Mouse (Mus musculus) hematopoietic stem cell, adult 5-6 weeks (primary cell): ENCODE data around the gene Bclaf1. TPM values are rescaled to one million over a fixed set of nuclear protein-coding genes. Genes with fewer than 3 reads are reported as not detected.

Experiments
- ATAC-seq, 2 experiments: fragments of 125-278 bp in 1 of 2; replicated peaks in 1 of 2; 2 replicates each; pipeline ENCODE4 v1.8.0; 2016 to 2017; ENCODE audit warnings: inconsistent platforms in 2 of 2, mild to moderate bottlenecking in 2 of 2, moderate number of reproducible peaks in 2 of 2, low read depth in 1 of 2, moderate TSS enrichment in 1 of 2; ENCODE audit not compliant: low FRiP score in 2 of 2, poor library complexity in 2 of 2, severe bottlenecking in 2 of 2, insufficient read depth in 1 of 2, low TSS enrichment in 1 of 2
- total RNA-seq: library from RNA; stranded (forward); fragments of 172-1452, 232-1000 nt; gene quantifications from 2 replicates; pipeline ENCODE4 v1.2.3, GENCODE M21; 2017

Gene Bclaf1
- total RNA-seq, 1 experiment from 2014 or later, result 650 TPM

DNA sequence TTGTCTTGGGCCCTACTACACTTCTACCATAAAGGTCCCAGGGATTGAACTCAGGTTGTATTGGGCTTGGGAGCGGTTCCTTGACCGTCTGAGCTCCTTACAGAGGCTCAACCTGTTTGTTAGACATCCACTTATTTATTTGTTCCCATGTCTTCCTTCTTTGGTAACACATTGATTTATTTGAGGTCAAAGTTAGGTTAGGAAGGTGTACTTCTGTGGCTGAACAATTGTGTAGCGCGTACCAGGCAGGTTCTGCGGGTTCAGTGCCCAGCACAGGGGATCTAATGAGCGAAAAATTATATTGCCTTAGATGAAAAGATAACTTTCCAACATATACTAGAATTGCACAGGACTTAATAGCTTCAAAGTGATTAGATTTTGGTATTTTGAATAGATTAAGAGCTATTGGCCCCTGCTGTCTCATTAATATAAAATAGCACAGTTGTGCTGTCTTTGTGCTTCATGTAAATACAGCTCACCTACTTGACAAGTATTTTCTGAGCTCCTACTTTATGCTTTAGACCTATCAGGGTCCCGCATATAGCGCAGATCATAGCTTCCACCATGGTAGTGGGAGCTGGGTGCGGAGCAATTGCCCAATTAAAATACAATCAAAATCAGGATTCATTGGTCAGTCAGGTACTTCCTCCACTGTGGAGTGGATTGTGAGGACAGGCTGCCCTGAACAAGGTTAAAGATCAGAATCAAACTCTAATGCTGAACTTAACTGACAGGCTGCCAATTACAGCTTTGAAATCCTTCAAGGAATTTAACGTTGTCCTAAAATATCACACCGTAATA is 1.1 kb upstream of the Bclaf1 start:
- ATAC-seq, result no peak; a peak in 1 of 4 replicates

GRCm38 (mm10) chr10:20312736-20313301 is 550 bp downstream of the Bclaf1 start:
- ATAC-seq, result peak; percentile 39 to 42

GRCm38 (mm10) chr10:20313447-20313846 is 1.2 kb downstream of the Bclaf1 start:
- no peak for ATAC-seq

DNA sequence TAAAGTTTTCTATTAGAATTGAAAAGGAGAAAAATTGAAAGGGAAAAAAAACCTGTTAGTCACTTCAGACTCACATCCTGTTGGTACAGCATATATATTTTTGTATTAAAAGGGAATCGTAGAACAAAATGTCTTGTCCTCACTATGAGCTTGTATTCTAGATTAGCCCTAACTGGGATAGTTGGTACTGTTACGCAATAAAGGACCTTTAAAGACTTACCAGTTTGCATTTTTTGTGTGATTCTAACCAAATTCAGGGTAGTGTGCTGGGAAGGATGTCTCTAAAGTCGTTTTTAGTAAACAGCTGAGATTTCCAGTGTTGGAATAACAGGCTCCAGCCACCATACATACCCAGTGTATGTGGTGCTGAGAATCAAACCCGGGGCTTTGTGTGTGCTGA is 1.7 kb downstream of the Bclaf1 start:
- ATAC-seq, result no peak

DNA sequence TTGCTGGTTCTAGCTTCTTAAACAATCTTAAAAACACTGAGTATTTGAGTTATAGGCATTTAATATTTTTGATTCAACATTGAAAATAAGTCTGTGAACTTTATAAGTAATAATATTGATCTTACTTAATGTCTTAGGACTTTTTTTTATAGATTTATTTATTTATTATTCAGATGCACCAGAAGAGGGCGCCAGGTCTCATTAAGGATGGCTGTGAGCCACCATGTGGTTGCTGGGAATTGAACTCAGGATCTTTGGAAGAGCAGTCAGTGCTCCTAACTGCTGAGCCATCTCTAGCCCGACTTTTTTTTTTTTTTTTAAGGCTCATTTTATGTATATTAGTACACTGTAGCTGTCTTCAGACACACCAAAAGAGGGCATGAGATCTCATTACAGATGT is 2.5 kb downstream of the Bclaf1 start:
- ATAC-seq, result no peak

DNA sequence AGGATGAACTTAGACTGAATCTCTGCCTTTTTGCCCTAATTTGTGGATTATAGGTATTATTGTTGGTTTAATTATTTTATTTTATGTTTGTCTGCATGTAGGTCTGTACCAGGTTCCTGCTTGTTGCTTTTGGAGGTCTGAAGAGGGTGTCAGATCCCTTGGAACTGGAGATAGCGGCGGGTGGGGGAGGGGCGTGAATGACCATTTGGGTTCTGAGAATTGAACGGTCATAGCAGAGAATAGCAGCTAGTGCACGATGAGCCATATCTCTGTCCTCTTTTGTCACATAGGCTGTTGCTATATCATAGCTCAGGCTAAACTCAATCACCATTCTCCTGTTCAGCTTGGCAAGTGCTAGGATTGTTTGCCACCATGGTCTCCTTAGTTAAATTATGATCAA is 5.2 kb downstream of the Bclaf1 start:
- ATAC-seq, result no peak

DNA sequence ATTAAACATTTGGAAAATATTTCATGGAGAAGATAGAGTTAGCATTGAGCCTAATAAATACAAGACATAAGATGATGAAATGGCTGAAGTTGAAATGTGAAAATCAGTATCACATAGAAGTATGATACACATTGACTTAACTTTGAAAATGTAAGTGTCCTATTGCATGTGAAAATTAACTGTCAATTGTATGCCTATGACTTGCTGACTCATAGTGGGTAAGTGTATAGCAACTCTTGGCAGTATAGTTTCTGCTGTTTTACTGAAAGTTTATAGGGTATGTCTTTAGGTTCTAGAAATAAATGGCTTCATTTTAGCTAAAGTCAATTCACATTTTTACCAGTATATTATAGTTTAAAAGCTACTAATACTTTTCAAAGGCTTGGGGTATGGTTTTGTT is 14.0 kb downstream of the Bclaf1 start:
- ATAC-seq, result no peak

DNA sequence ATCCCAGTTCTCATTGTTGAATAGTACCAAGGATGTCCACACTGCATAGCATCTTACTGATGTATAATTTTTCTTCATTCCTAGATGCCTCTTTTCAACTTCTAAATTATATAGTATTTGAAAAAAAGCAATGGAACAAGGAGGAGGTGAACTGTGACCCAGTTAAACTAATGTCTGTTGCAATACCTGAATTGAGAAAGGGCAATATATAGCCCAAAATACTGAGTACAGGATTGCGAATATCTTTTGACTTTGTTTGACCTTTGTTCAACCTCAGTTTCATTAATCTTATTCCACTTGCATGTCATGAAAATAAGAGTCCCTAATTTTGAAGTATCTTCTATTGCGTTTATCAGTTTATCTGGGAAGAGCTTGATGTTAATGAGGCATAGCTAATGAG is 19.0 kb downstream of the Bclaf1 start:
- ATAC-seq, result no peak

DNA sequence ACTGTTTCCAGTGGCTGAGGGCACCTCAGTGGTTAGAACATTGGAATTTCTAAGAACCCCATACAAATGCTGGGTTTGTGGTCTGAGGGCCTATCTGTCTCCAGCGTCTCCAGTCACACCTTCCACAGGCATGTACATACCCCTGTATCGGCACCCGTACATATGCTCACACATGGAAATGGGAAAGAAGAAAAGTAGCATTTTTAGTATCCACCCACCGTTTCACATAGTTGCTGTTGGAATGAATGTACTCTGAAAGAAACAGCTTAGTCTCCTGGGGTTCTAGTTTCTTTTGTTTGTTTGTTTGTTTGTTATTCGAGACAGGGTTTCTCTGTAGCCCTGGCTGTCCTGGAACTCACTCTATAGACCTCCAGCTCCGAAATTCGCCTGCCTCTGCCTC is 25.6 kb downstream of the Bclaf1 start:
- ATAC-seq, result no peak

- ATAC-seq, result no peak
Observed at GRCm38 (mm10) chr10:20345736-20346135, 33.5 kb downstream of the Bclaf1 start.

DNA sequence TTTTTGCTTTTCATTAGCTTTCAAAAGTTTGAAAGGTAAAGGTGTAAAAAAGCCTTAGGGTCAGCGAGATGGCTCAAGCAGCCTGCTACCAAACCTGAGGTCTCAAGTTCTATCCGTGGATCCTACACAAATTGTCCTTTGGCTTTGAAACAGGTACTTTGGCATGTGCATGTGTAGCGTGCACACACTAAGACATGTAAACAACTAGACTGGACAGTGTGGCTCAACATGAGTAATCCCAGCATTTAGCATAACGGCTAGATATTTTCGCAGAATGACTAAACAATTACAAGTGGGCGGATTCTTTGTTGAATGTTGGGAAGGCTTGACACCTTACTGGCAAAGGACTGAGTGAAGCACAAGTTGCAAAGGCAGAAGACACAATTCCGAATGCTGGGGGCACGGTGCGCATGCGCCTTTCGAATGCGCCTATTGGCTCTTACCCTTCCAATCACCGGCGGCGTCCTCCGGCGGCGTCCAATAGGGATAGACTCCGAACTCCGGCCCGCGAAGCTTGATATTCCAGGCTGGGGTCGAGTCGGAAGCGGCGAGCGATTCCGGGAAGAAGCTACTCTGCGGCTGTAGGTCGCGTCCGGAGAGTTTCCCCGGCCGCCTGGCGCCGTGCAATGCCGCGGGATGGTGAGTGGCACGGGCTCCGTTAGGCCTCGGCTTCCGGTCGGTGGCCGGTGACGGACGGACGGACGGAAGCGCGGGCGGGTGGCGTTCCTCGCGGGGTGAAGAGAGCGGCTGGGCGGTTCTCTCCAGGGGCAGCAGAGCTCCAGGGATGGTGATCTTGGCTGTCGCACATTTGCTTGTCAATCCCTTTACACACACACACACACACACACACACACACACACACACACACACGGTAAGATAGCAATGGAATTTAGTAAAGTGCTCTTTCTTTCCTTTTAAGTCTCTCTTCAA is 35.3 kb downstream of the Bclaf1 start, which contains the start of gene Mtfr2:
Mtfr2 (plus strand) TSS at position 486 of the 930 bp plus-strand sequence.
- peak; percentile 79 to 90 for ATAC-seq

DNA sequence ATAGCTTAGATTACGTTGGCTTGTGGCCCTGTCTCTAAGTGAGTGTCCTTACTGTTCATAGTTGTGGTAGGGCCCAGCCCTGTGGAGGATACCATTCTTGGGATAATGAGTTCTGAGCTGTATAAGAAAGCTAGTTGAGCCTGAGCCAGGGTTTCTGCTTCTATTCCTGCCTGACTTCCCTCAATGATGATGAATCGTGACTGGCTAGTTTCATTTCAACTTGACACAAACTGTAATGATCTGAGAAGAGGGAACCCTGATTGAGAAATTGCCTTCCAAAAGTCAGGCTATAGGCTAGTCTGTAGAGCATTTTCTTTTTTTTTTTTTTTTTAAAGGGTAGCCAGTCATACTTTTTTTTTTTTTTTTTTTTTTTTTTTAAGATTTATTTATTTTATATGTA is 36.6 kb downstream of the Bclaf1 start:
- 0 out of 4 replicates have a peak, but pooled peaks have one; percentile 11 to 24 for ATAC-seq

- peak; percentile 71 to 79; a peak in 3 of 4 replicates for ATAC-seq
Observed at GRCm38 (mm10) chr10:20361542-20362449, 49.5 kb downstream of the Bclaf1 start.

DNA sequence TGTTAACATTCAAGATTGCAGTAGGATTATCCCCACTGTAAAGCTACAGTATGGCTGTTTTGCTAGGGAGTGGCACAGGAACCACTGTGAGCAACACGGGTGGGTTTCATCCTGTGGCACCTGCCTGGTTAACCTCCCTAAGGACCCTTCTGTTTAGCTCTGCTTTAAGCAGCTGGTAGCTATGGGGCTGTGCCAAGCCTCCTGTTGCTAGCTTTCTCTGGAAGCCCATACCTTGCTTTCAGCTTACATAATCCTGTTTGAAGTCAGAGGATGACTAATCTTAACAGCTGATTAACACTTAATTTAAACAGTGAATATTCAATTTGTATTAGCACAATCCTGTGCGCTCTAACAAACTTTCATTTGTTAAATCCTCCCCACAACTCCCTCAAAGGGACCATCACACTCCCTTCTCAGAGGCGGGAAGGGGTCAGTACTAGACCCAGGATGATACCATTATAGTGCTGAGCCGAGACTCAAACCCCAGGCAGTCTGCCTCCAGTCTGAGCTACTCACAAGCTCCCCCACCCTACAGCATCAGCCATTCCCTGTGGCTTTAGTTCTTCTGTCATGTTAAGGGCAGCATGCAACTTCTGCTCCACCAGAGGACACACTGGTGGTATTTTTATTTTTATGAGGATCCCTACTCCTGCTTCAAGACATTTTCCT is 50.3 kb downstream of the Bclaf1 start:
- no peak for ATAC-seq

GRCm38 (mm10) chr10:20372046-20372445 is 59.8 kb downstream of the Bclaf1 start:
- no peak for ATAC-seq

DNA sequence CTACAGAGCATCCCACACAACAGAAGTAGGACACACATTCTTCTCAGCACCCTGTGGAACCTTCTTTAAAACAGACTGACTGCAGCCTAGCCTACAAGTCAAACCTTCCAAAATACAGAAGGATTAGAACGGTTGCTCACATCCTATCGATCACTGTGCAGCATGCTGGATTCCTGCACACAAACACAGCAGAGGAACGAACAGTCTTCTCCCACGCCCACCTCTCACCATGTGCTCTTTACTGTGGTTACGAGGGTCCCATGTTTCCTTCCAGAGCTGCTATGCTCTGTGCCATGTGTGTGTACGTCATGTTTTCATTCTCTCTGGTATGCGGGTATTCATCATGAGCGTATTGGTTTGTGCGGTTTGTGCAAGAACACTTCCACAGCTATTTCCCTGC is 65.4 kb downstream of the Bclaf1 start:
- no peak for ATAC-seq
